Mouse (Mus musculus): ENCODE measurements around the gene Atp6v1g2.
A peak's percentile ranks its signal among the peaks of the same experiment; 100 is the strongest.

GRCm38 (mm10) chr17:35194844-35195630, 38.4 kb upstream of the Atp6v1g2 start:
- TF ChIP-seq POLR2A (IDR thresholded peaks at IDR 0.05; ENCODE audit: low read depth, low read length) (0 out of 2 replicates have a peak, but pooled peaks have one; percentile 5), CTCF (IDR thresholded peaks at IDR 0.05; ENCODE audit: extremely low read depth, insufficient read depth, insufficient read length, insufficient replicate concordance) (no peak)

All from spleen, adult 2 months (tissue).